Mouse (Mus musculus) cerebellum, postnatal 4 days (tissue): ENCODE data around the gene Hist1h1a.

Experiments
- DNase-seq, 2 experiments: peaks; one replicate each; pipeline ENCODE4 v3.0.0; 2022; ENCODE audit warnings: low spot score in 2 of 2, mixed read lengths in 1 of 2

Hist1h1a gene

GRCm38 (mm10) chr13:23744421-23745380, 18.8 kb upstream of the Hist1h1a start:
- DNase-seq: no peak

- DNase-seq: peak; percentile 69 to 83
These were observed 17.9 kb upstream of the Hist1h1a start, which contains the start of gene Hist1h3c for GRCm38 (mm10) chr13:23745381-23746161. Hist1h3c (minus strand) TSS chr13:23745602.

DNA sequence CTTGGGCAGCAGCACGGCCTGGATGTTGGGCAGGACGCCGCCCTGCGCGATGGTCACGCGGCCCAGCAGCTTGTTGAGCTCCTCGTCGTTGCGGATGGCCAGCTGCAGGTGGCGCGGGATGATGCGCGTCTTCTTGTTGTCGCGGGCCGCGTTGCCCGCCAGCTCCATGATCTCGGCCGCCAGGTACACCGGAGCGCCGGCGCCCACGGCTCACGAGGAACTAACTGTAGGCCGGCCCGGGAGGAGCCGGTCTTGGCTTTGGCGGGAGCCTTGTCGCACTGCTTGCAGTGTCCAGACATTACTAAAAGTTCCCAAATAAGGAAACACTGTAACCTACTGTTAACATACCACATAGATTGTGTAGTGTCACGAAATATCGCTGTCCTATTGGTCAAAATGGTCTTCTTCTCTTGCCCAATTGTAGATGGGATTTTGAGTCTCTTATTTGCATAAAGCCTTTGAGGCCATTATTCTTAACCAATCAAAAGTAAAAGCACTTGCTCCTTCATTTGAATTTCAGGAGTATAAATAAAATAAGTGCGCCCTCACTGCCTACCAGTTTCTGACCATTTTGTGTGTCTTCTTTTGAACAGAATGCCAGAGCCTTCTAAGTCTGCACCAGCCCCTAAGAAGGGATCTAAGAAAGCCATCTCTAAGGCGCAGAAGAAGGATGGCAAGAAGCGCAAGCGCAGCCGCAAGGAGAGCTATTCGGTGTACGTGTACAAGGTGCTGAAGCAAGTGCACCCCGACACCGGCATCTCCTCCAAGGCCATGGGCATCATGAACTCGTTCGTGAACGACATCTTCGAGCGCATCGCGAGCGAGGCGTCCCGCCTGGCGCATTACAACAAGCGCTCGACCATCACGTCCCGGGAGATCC, 17.0 kb upstream of the Hist1h1a start, which contains the start of gene Hist1h2bb:
Hist1h2bb (plus strand) TSS at position 534 of the 880 bp plus-strand sequence.
- peak in 1 of 2 experiments; percentile 55 for DNase-seq

DNA sequence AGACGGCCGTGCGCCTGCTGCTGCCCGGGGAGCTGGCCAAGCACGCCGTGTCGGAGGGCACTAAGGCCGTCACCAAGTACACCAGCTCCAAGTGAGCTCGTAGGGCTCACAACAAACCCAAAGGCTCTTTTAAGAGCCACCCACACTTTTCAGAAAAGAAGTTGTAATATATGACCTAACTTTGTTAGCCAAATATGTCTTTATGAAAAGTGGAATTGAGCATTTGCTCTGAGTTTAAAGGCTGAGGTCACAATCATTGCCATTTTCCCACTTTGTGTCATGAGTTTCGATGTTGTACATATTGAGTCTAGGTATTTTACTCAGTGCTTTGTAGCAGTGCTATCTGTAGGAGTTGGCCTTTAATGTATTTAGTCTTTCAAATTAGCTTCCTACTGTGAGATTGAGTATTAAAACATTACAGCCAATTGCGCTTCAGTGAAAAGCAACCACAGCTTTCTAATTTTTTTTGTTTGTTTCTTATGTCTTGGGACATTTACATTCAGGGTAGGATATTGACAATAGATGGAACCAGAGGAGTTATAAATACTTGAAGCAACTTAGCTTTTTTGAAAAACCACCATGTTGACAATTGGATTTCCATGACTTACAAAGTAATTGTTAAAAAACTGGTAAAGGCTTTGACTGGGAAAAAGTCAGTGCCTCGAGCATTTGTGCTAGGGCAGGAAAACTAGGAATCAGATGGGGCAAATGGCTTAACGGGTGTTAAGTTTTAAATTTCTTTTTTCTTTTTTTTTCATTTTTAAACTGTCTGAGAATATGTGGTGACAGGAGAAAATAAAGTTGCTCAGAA, 16.2 kb upstream of the Hist1h1a start:
- DNase-seq: no peak

GRCm38 (mm10) chr13:23747892-23748288, 15.6 kb upstream of the Hist1h1a start:
- DNase-seq: no peak

- no peak for DNase-seq
These were observed 13.8 kb upstream of the Hist1h1a start for GRCm38 (mm10) chr13:23749563-23750121.

- peak in 1 of 2 experiments; percentile 51 for DNase-seq
These were observed 12.5 kb upstream of the Hist1h1a start, which contains the start of gene Hist1h2ab for GRCm38 (mm10) chr13:23750839-23751477. Hist1h2ab (plus strand) TSS chr13:23751126.

DNA sequence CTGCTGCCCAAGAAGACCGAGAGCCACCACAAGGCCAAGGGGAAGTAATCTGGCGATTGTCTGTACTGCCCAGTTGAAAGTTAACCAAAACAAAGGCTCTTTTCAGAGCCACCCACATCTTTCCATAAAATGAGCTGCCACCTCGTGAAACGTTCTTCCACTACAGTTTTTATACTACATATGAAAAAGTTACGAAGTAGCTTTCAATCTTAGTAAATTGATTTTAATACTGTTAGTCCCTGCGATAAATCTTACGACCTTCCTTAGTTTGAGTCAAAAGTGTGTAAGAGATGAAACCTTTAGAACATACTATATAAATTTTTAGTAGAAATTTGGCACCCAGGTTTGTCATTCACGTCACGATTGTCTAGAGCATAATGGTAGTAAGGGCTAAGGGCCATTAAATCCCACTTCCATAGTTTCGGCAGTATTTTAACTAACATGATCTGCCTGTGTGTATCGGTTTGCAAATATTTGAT, 11.9 kb upstream of the Hist1h1a start:
- DNase-seq: no peak

DNA sequence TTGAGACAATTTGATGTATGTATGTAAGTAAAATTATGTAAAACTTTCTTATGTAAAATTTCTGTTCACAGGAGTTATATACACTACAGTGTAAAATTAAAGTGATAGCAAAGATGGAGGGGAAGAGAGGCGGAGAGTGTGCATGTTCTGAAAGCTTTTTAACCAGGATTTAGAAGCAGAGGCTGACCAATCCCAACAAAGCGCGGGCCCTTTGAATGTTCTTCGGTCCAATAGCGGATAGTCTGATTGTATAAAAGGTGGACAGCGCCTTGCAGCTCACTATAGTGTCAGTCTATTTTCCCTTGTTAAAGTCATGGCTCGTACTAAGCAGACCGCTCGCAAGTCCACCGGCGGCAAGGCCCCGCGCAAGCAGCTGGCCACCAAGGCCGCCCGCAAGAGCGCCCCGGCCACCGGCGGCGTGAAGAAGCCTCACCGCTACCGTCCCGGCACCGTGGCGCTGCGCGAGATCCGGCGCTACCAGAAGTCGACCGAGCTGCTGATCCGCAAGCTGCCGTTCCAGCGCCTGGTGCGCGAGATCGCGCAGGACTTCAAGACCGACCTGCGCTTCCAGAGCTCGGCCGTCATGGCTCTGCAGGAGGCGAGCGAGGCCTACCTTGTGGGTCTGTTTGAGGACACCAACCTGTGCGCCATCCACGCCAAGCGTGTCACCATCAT, 11.3 kb upstream of the Hist1h1a start, which contains the start of gene Hist1h3b:
Hist1h3b (plus strand) TSS at position 201 of the 675 bp plus-strand sequence.
- peak; percentile 80 to 85 for DNase-seq

DNA sequence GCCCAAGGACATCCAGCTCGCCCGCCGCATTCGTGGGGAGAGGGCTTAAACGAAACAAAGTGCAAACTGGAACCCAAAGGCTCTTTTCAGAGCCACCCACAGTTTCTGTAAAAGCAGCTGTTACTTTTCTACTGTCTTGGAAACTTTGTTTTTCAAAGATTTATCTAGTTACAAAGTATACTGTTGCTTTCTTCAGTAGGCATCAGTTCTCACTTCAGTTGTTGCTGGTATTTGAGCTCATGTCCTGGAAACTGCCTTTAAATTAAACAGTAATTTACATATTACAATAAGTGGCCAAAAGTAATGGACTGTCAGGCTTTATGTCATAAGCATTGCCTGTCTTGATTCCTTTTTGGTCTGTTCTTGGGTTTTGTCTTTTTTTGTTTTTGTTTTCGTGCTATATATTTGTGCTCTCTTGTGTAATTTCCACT, 10.7 kb upstream of the Hist1h1a start:
- no peak for DNase-seq

DNA sequence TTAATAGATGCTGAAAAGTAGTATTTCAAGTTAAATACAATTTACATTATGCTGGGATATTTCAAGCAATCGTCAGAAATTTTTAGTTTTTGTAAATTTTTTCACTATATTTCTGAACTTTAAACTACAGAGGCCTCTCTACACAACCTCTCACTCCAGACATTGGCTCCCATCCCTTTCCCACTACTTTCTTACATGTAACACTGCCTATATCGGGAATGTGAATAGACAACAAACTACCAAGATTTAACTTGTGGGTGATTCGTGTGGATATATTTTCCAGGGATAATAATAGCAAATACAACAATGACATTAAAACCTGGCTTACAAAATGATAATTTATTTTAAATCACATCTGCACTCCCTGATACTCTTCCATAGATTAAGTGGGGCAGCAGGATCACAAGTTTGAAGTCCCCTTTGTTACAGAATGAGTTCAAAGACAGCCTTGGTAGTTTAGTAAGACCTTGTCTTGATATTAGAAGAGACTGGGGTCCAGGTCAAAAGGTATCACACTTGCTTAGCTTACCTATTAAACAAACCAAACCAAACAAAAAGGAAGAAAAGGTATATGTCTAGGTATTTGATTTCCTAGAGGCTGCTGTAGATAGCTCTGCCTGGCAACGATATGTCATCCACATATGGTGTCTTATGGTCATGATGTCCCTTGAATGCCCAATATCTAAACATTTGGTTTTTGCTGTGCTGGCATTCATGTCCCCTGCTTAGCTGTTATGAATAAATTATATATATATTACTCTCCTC, 10.0 kb upstream of the Hist1h1a start:
- no peak for DNase-seq

GRCm38 (mm10) chr13:23755000-23755399, 8.5 kb upstream of the Hist1h1a start:
- no peak for DNase-seq

DNA sequence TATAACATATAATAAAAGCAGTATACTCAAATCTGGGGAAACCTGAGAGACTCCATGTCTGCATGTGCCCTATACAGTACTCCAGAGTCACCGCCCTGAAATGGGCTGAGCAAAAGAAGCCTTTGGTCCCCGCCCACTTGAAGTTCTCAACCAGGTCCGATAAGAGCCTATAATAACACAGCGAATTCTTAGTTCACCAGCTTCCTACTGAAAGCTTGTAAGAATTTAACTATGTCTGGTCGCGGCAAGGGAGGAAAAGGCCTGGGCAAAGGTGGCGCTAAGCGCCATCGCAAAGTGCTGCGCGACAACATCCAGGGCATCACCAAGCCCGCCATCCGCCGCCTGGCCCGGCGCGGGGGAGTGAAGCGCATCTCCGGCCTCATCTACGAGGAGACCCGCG, 6.7 kb upstream of the Hist1h1a start, which contains the start of gene Hist1h4b:
Hist1h4b (plus strand) TSS at position 224 of the 400 bp plus-strand sequence.
- DNase-seq: peak in 1 of 2 experiments; percentile 75

- DNase-seq: no peak
These were observed 6.2 kb upstream of the Hist1h1a start for GRCm38 (mm10) chr13:23757211-23757773.

GRCm38 (mm10) chr13:23757921-23758320, 5.5 kb upstream of the Hist1h1a start:
- no peak for DNase-seq

DNA sequence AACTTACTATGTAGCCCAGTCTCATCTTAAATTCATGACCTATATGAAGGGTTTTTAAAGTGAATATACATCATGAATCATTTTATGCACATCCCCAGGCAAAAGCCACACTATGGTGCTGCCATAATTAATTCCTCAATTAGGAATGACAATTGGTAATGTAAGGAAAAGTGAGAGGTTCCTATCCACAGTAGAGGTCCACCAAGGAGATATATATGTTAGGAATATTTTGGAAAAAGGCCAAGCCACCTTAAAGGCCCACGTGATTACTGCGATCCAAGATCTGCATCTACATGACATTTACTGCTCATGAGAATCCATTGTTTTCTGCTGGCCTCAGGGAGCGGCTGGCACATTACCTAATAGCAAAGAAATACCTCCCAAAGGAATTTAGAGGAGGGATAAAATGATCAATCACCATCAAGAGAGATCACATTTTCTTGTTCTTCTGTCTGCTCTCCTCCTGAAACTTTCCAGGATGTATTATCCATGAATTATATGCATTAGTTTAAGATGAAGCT, 4.2 kb upstream of the Hist1h1a start:
- DNase-seq: no peak

GRCm38 (mm10) chr13:23759916-23760239, 3.6 kb upstream of the Hist1h1a start:
- DNase-seq: no peak
